9 mouse cellular contexts compared by ENCODE assay signal in genomic region chr8:120495461-120495860, GRCm38 (mm10).
DNase-seq lines count a peak whose midpoint lies in the region; ATAC-seq and TF ChIP-seq lines count a peak whose summit lies in the region.
"Had no signal": no experiment of that assay in that cellular context is flagged by ENCODE, and none has a peak within 500 bp of the region (broad histone marks: within the 10 kb centered on the region; RNA-seq: fewer than 3 reads in every experiment).

No protein-coding gene starts in this region.

- WGBS in heart, embryonic 13.5 days = 61% methylated on average over 5 of the region's 5 CpGs
- WGBS in lung, embryonic 15.5 days = 71% methylated on average over 5 of the region's 5 CpGs
- 67% methylated on average over 5 of the region's 5 CpGs for WGBS in hindbrain, postnatal 0 days
- 56% methylated on average over 5 of the region's 5 CpGs for WGBS in neural tube, embryonic 14.5 days

- no peak overlapping the region for H3K4me2 ChIP-seq in heart, embryonic 13.5 days
- H3K4me2 ChIP-seq in lung, embryonic 15.5 days = no peak overlapping the region
- no peak overlapping the region for H3K4me2 ChIP-seq in hindbrain, postnatal 0 days (ENCODE audit: low read depth, low read length)
- 0 out of 2 replicates have a peak overlapping the region, but pooled peaks have one; percentile 94 for H3K4me2 ChIP-seq in neural tube, embryonic 14.5 days (ENCODE audit: low read depth, low read length)

- no peaks in the 10 kb centered on the region for H3K27me3 ChIP-seq in heart, embryonic 13.5 days (replicated peaks)
- H3K27me3 ChIP-seq in lung, embryonic 15.5 days = no peaks in the 10 kb centered on the region
- H3K27me3 ChIP-seq in hindbrain, postnatal 0 days (ENCODE audit: insufficient read depth, low read length) = no peaks in the 10 kb centered on the region
- H3K27me3 ChIP-seq in neural tube, embryonic 14.5 days (ENCODE audit: control insufficient read depth, insufficient read depth, low read length) = no peaks in the 10 kb centered on the region

- no peaks in the 10 kb centered on the region for H3K9me3 ChIP-seq in heart, embryonic 13.5 days
- H3K9me3 ChIP-seq in lung, embryonic 15.5 days = no peaks in the 10 kb centered on the region
- H3K9me3 ChIP-seq in hindbrain, postnatal 0 days (ENCODE audit: low read length) = no peaks in the 10 kb centered on the region
- H3K9me3 ChIP-seq in neural tube, embryonic 14.5 days (ENCODE audit: control insufficient read depth, low read length) = no peaks in the 10 kb centered on the region

- no peak for ATAC-seq in heart, embryonic 13.5 days (ENCODE audit: extremely low read depth, insufficient number of reproducible peaks, low FRiP score, low TSS enrichment)
- no peak for ATAC-seq in lung, embryonic 15.5 days (ENCODE audit: borderline replicate concordance, extremely low read depth, low FRiP score, low TSS enrichment)
- ATAC-seq in hindbrain, postnatal 0 days = no peak
- no peak for ATAC-seq in neural tube, embryonic 14.5 days (ENCODE audit: low read depth)

- no peaks in the 10 kb centered on the region for H3K36me3 ChIP-seq in heart, embryonic 13.5 days
- H3K36me3 ChIP-seq in lung, embryonic 15.5 days = no peaks in the 10 kb centered on the region
- H3K36me3 ChIP-seq in hindbrain, postnatal 0 days (ENCODE audit: insufficient read depth, low read length) = no peaks in the 10 kb centered on the region
- H3K36me3 ChIP-seq in neural tube, embryonic 14.5 days (ENCODE audit: control insufficient read depth, insufficient read depth, low read length) = no peaks in the 10 kb centered on the region

- H3K27ac ChIP-seq in heart, embryonic 13.5 days (replicated peaks) = peak overlapping the region; percentile 73; the same call in 1 of the 2 replicates
- H3K27ac ChIP-seq in lung, embryonic 15.5 days = peak overlapping the region; percentile 86
- H3K27ac ChIP-seq in hindbrain, postnatal 0 days = 0 out of 2 replicates have a peak overlapping the region, but pooled peaks have one; percentile 52
- H3K27ac ChIP-seq in neural tube, embryonic 14.5 days (ENCODE audit: low read depth, low read length) = no peak overlapping the region

- TF ChIP-seq CTCF in hindbrain, postnatal 0 days (IDR thresholded peaks at IDR 0.05; ENCODE audit: low read depth) = no peak

- H3K4me3 ChIP-seq in heart, embryonic 13.5 days = no peak overlapping the region
- H3K4me3 ChIP-seq in lung, embryonic 15.5 days = no peak overlapping the region
- no peak overlapping the region for H3K4me3 ChIP-seq in hindbrain, postnatal 0 days (ENCODE audit: low read length)
- no peak overlapping the region for H3K4me3 ChIP-seq in neural tube, embryonic 14.5 days (ENCODE audit: low read depth, low read length)

- peaks cover 99% of the 10 kb centered on the region for H3K4me1 ChIP-seq in heart, embryonic 13.5 days
- H3K4me1 ChIP-seq in lung, embryonic 15.5 days = peaks cover 90% of the 10 kb centered on the region
- peaks cover 67% of the 10 kb centered on the region for H3K4me1 ChIP-seq in hindbrain, postnatal 0 days (ENCODE audit: insufficient read depth, low read length)
- H3K4me1 ChIP-seq in neural tube, embryonic 14.5 days (ENCODE audit: control insufficient read depth, insufficient read depth, low read length) = peaks cover 80% of the 10 kb centered on the region

- peak overlapping the region; percentile 62; the same call in 1 of the 2 replicates for H3K9ac ChIP-seq in heart, embryonic 13.5 days
- H3K9ac ChIP-seq in lung, embryonic 15.5 days = no peak overlapping the region
- no peak overlapping the region for H3K9ac ChIP-seq in hindbrain, postnatal 0 days (replicated peaks; ENCODE audit: low read length)
- no peak overlapping the region for H3K9ac ChIP-seq in neural tube, embryonic 14.5 days (replicated peaks; ENCODE audit: low read depth, low read length)

- no peak for DNase-seq in heart, adult 9 months (ENCODE audit: low spot score in 2 of 2)
- no peak for DNase-seq in lung, postnatal 10 days
- DNase-seq in hindbrain, postnatal 0 days (ENCODE audit: low spot score) = no peak
- no peak for DNase-seq in frontal cortex, postnatal 14 days (ENCODE audit: low spot score in 2 of 2)
- DNase-seq in thymus, postnatal 0 days (ENCODE audit: low spot score) = no peak
- DNase-seq: cerebellum, adult 8-10 months had no signal
